In the genomic region with DNA sequence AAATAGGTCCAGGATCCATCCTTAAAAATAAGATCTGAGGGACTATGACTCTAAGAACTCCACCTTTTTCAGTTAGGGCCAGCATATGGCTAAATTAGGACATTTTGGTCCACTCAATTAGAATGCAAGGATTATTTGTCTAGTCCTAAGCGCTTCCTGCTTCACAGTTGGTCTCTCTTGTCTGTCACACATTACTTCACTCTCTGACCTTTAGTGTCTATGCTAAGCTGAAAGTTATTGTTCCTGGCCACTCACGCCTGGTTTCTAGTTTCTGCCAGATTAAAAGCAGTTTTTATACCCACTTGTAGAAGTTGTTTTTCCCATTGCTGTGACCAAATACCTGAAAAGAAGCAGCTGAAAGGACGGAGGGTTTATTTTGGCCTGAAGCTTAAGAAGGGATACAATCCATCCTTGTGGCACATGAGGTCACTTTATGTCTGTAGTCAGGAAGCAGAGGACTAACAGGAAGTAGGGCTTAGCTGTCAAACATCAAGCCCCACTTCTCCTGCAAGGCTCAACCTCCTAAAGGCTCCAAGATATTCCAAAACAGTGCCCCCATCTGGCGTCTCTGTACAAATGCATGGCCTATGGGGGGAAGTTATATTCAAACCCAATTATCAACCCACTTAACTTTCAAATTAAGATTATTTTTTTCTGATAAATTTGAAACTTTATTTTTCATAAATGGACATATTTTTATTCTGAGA, we compare ENCODE assay signal across 10 mouse cellular contexts.
A peak's percentile ranks its signal among the peaks of the same experiment; 100 is the strongest.
DNase-seq lines count a peak whose midpoint lies in the region; ATAC-seq and TF ChIP-seq lines count a peak whose summit lies in the region.
"Had no signal": no experiment of that assay in that cellular context is flagged by ENCODE, and none has a peak within 500 bp of the region (broad histone marks: within the 10 kb centered on the region; RNA-seq: fewer than 3 reads in every experiment).

No protein-coding gene starts in this region.

- intact Hi-C loops in left cerebral cortex, adult 2 months (cut with DNase I) = no loop called here
- intact Hi-C loops in gastrocnemius, postnatal 36 days (cut with DNase I) = no loop called here

- ATAC-seq in CD4-positive, CD25-positive, alpha-beta regulatory T cell, adult 4 months = peak; percentile 44

- H3K9me3 ChIP-seq in ES-E14 (ENCODE audit: control insufficient read depth, insufficient read depth, low read depth, low read length) = no peaks in the 10 kb centered on the region

- no peak overlapping the region for H3K27ac ChIP-seq in left cerebral cortex, adult 2 months
- no peak overlapping the region for H3K27ac ChIP-seq in ES-E14 (ENCODE audit: insufficient read depth, low read depth, low read length, poor library complexity, severe bottlenecking)
- H3K27ac ChIP-seq: hindbrain, embryonic 14.5 days had no signal

- no peaks in the 10 kb centered on the region for H3K36me3 ChIP-seq in ES-E14 (ENCODE audit: control insufficient read depth, insufficient read depth, low read length, poor library complexity, severe bottlenecking)

- H3K4me3 ChIP-seq in left cerebral cortex, adult 2 months = no peak overlapping the region
- no peak overlapping the region for H3K4me3 ChIP-seq in ES-E14 (ENCODE audit: insufficient read depth in 1 of 2, low read depth in 1 of 2, low read length in 2 of 2, poor library complexity in 1 of 2, severe bottlenecking in 1 of 2)

- DNase-seq in left cerebral cortex, adult 2 months (ENCODE audit: extremely low spot score in 1 of 2, low spot score in 2 of 2) = no peak
- no peak for DNase-seq in left cerebral cortex, adult 8-10 months (ENCODE audit: low spot score in 2 of 2)
- no peak for DNase-seq in ES-E14 (ENCODE audit: low read depth, low spot score)
- peak; percentile 27 for DNase-seq in kidney, postnatal 14 days
- no peak for DNase-seq in ovary, postnatal 36 days (ENCODE audit: low spot score)
- DNase-seq in gastrocnemius, postnatal 36 days = no peak
- DNase-seq: cerebellum, adult 8-10 months; gastrocnemius, postnatal 10 days had no signal

- no peak overlapping the region for H3K9ac ChIP-seq in ES-E14 (ENCODE audit: insufficient read depth, low read depth, low read length, poor library complexity, severe bottlenecking)
- H3K9ac ChIP-seq: hindbrain, embryonic 14.5 days had no signal

- no peaks in the 10 kb centered on the region for H3K4me1 ChIP-seq in ES-E14 (ENCODE audit: control insufficient read depth in 2 of 2, insufficient read depth in 2 of 2, low read length in 2 of 2, poor library complexity in 1 of 2)

- TF ChIP-seq CTCF in left cerebral cortex, adult 2 months (IDR thresholded peaks at IDR 0.05) = peak; percentile 43

- in situ Hi-C loops in ES-E14 (cut with MboI; ENCODE audit: low sequenced_read_pairs in 2 of 2, unreplicated experiment in 2 of 2) = no loop called here

TF ChIP-seq in ES-E14, 5 proteins besides CTCF, POLR2A, EP300 and RAD21:
- TF ChIP-seq ZC3H11A (IDR thresholded peaks at IDR 0.05; ENCODE audit: borderline replicate concordance, low read depth, low read length) = 0 out of 2 replicates have a peak, but pooled peaks have one; percentile 32
- no peak for TF ChIP-seq HCFC1 (IDR thresholded peaks at IDR 0.05; ENCODE audit: borderline replicate concordance, insufficient read depth, low read length)
